Mouse (Mus musculus) mammary gland, adult 2 months (tissue): Measurements from ENCODE around the gene Btbd2. TPM values are rescaled to one million over a fixed set of nuclear protein-coding genes. Genes with fewer than 3 reads are reported as not detected.

Experiments
- polyA plus RNA-seq: library from polyadenylated mRNA; depleted of rRNA; stranded (reverse); fragments of >200 nt; gene quantifications from 2 replicates; pipeline ENCODE4 v1.2.3, GENCODE M21; 2012; ENCODE audit warnings: low replicate concordance; rRNA removed

The Btbd2 gene
- polyA plus RNA-seq: 87.3 and 118 TPM in 2 replicates

DNA sequence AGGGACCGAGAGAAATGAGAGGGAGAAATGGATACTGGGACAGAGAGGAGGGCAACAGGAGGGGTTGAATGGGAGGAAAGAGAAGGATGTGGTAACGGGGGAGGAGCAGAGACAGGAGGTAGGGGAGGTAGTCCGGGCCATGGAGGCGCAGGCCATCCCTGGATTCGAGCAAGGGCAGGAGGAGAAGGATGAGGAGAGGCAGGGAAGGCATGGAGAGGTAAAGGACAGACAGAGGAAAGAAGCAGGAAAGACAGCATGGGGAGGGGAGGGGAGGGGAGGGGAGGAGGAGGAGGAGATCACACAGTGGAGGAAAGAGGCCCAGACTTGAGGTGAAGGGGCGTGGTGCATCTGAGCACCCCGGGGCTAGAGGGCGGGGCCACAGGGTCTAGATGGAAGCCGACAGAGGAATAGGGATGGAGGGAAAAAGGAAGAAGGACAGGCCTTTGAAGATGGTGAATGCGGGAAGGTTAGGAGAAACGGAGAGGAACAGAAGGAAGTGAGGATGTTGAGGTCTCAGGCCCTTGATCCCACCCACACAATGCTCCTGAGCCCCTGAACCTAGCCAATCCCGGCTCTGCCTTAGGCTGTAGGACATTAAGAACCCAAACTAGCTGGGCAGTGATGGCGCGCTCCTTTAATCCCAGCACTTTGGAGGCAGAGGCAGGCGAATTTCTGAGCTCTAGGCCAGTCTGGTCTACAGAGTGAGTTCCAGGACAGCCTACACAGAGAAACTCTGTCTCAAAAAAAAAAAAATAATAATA is at the start of gene Btbd2:
Gene Btbd2 (minus strand): TSS at position 209 of the 761 bp plus-strand sequence.

GRCm38 (mm10) chr10:80701721-80702535 is 45.1 kb upstream of the Btbd2 start, which contains the start of the genes Mob3a and Izumo4:
Gene Mob3a (minus strand): TSS chr10:80701977.
Gene Izumo4 (plus strand): TSS chr10:80702184.

GRCm38 (mm10) chr10:80677942-80678436 is 21.1 kb upstream of the Btbd2 start, which contains the start of gene Mknk2:
Gene Mknk2 (minus strand): TSS chr10:80678112.

DNA sequence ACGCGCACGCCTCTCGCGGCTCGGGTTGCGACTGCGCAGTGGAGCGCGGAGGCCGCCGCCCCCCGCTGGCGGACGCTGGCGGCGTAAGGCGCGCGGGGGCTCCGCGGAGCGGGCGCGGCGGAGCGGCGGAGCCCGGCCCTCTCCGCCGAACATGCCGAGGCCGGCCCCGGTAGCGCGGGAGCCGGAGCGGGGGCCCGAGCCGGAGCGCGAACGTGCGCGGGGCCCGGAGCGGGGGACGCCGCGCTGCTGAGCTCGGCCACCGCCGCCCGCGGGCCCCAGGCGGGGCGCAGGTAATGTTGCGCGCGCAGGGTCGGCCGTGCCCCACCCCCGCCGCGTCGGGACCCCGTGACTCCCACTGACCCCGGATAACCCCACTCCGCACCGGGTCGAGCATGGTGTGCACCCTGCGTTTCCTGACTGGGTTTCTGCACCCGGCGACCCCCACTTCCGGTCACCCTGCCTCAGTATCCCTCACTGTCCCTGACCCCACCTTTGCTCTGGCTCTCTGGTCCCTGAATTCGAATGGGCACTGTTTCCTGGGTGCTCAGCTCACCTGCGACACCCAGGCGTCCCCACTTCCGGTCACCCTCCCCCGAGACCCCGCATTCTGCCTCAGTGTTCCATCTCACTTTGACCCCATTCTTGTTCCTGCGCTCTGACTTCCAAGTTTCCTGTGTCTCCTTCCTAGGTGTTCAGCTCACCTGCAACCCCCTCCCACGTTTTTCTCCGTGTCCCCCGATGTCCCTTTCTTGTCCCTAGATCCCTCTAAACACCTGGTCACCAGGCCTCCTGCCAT is 34.0 kb downstream of the Btbd2 start, which contains the start of gene Csnk1g2:
Gene Csnk1g2 (plus strand): TSS at position 178 of the 796 bp plus-strand sequence.

GRCm38 (mm10) chr10:80605721-80606120 is 51.1 kb downstream of the Btbd2 start, which contains the start of gene Gm49322:
Gene Gm49322 (plus strand): TSS chr10:80606021.

DNA sequence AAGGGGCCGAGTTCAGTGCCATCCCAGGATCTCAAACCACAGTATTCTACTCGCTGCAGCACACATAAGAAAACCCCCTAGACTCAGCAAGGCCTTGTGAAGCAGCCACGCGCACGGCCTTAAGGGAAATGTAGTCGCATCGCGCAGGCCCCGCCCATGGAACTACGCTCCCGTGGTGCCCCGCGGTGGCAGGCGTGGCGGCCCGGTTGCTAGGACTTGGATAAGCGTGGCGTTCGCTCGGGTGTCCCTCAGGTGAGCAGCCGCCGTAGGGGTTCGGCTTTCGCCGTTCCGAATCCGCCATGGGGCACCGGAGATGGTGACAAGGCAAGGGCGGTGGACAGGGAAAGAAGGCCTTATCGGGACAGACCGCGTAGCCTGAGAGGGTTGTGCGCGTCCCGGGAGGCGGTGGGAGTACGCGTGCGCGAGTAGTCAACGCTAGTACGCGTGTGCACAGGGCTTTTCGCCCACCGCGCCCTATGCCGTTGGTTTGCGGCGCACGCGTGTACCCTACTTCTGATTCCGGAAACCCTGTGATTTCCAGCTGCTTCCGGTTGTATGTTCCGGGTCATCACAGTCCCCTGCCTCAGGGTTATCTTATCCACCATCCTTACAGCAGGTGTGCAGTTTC is 54.1 kb downstream of the Btbd2 start, which contains the start of the genes Scamp4 and Adat3:
Gene Scamp4 (plus strand): TSS at position 175 of the 628 bp plus-strand sequence.
Gene Adat3 (plus strand): TSS at position 183 of the 628 bp plus-strand sequence.

Other genes starting within 250 kb of the Btbd2 start
- gene Tcf3, start 223.4 kb downstream of the Btbd2 start, polyA plus RNA-seq: 78.7 and 199 TPM in 2 replicates
- not detected in 2 replicates for gene Onecut3, start 162.2 kb downstream of the Btbd2 start, polyA plus RNA-seq
- gene Atp8b3, start 117.9 kb downstream of the Btbd2 start, polyA plus RNA-seq: 0.05 and 0.06 TPM in 2 replicates
- gene Rexo1, start 95.5 kb downstream of the Btbd2 start, polyA plus RNA-seq: 51.6 and 93.8 TPM in 2 replicates
- 17.2 and 59.7 TPM in 2 replicates for gene Klf16, start 79.8 kb downstream of the Btbd2 start, polyA plus RNA-seq
- 205 and 464 TPM in 2 replicates for gene Abhd17a, start 66.7 kb downstream of the Btbd2 start, polyA plus RNA-seq
- 135 and 145 TPM in 2 replicates for gene Scamp4, start 54.2 kb downstream of the Btbd2 start, polyA plus RNA-seq
- 11.8 and 32.4 TPM in 2 replicates for gene Adat3, start 54.2 kb downstream of the Btbd2 start, polyA plus RNA-seq
- gene Gm49322, start 51.0 kb downstream of the Btbd2 start, polyA plus RNA-seq: 2.7 and 3.6 TPM in 2 replicates
- gene Csnk1g2, start 34.2 kb downstream of the Btbd2 start, polyA plus RNA-seq: 181 and 382 TPM in 2 replicates
- 740 and 1,180 TPM in 2 replicates for gene Mknk2, start 21.0 kb upstream of the Btbd2 start, polyA plus RNA-seq
- 80.9 and 125 TPM in 2 replicates for gene Mob3a, start 44.9 kb upstream of the Btbd2 start, polyA plus RNA-seq
- gene Izumo4, start 45.1 kb upstream of the Btbd2 start, polyA plus RNA-seq: 46.0 and 58.0 TPM in 2 replicates
- gene Ap3d1, start 85.2 kb upstream of the Btbd2 start, polyA plus RNA-seq: 127 and 144 TPM in 2 replicates
- 18.6 and 59.0 TPM in 2 replicates for gene Dot1l, start 98.1 kb upstream of the Btbd2 start, polyA plus RNA-seq
- 28.5 and 70.7 TPM in 2 replicates for gene Sf3a2, start 141.1 kb upstream of the Btbd2 start, polyA plus RNA-seq
- gene Plekhj1, start 141.6 kb upstream of the Btbd2 start, polyA plus RNA-seq: 48.7 and 79.2 TPM in 2 replicates
- 0.47 and 3.1 TPM in 2 replicates for gene Amh, start 148.2 kb upstream of the Btbd2 start, polyA plus RNA-seq
- 0.38 and 44.2 TPM in 2 replicates for gene Jsrp1, start 156.4 kb upstream of the Btbd2 start, polyA plus RNA-seq
- 1,126 and 1,128 TPM in 2 replicates for gene Oaz1, start 169.6 kb upstream of the Btbd2 start, polyA plus RNA-seq
- 3.3 TPM in 1 of 2 replicates, not detected in the other for gene Lingo3, start 187.0 kb upstream of the Btbd2 start, polyA plus RNA-seq
- 89.6 and 111 TPM in 2 replicates for gene Lsm7, start 198.1 kb upstream of the Btbd2 start, polyA plus RNA-seq
- gene Sppl2b, start 198.2 kb upstream of the Btbd2 start, polyA plus RNA-seq: 96.5 and 123 TPM in 2 replicates
- gene Tmprss9, start 214.8 kb upstream of the Btbd2 start, polyA plus RNA-seq: 0.13 and 0.14 TPM in 2 replicates
- 202 and 257 TPM in 2 replicates for gene Timm13, start 243.9 kb upstream of the Btbd2 start, polyA plus RNA-seq